Mouse (Mus musculus) heart, postnatal 0 days (tissue): Measurements from ENCODE around the gene Lman1l. TPM values are rescaled to one million over a fixed set of nuclear protein-coding genes. Genes with fewer than 3 reads are reported as not detected.
A peak's percentile ranks its signal among the peaks of the same experiment; 100 is the strongest.

Experiments used
- ATAC-seq: fragments of 200-750 bp; cut with Nextera tagmentation; 2 replicates; pipeline ENCODE4 v1.8.0; 2017; ENCODE audit warnings: low read depth, moderate number of reproducible peaks, moderate library complexity; ENCODE audit not compliant: insufficient read depth
- DNase-seq: peaks from one replicate; pipeline ENCODE4 v3.0.0-alpha.2; 2016; ENCODE audit warnings: low spot score
- H3K27ac ChIP-seq: fragments of 300-500 bp; sonication (generic); 2 replicates; pipeline ENCODE4 v1.5.1; 2014; ENCODE audit warnings: low read depth, mild to moderate bottlenecking
- H3K27me3 ChIP-seq: fragments of 300-500 bp; sonication (generic); 2 replicates; pipeline ENCODE4 v1.6.1; 2014; ENCODE audit warnings: low read length, mixed read lengths; ENCODE audit not compliant: control insufficient read depth, insufficient read depth
- H3K36me3 ChIP-seq: fragments of 300-500 bp; sonication (generic); replicated peaks from 2 replicates; pipeline ENCODE4 v1.6.1; 2014; ENCODE audit warnings: low read length, mixed read lengths; ENCODE audit not compliant: control insufficient read depth, insufficient read depth
- H3K4me1 ChIP-seq: fragments of 300-500 bp; sonication (generic); 2 replicates; pipeline ENCODE4 v1.6.1; 2014; ENCODE audit warnings: antibody characterized with exemption; ENCODE audit not compliant: control insufficient read depth, insufficient read depth
- H3K4me2 ChIP-seq: fragments of 300-500 bp; sonication (generic); 2 replicates; pipeline ENCODE4 v1.6.1; 2014; ENCODE audit warnings: low read depth, mild to moderate bottlenecking, low read length, moderate library complexity
- H3K4me3 ChIP-seq: fragments of 300-500 bp; sonication (generic); 2 replicates; pipeline ENCODE4 v1.5.1; 2014; ENCODE audit warnings: low read depth, low read length
- H3K9ac ChIP-seq: fragments of 300-500 bp; sonication (generic); replicated peaks from 2 replicates; pipeline ENCODE4 v1.6.1; 2014; ENCODE audit warnings: low read depth, low read length, mixed read lengths
- H3K9me3 ChIP-seq: fragments of 300-500 bp; sonication (generic); replicated peaks from 2 replicates; pipeline ENCODE4 v1.6.1; 2016; ENCODE audit warnings: low read length; ENCODE audit not compliant: control insufficient read depth
- CTCF ChIP-seq: IDR thresholded peaks from 2 replicates; pipeline ENCODE4 v1.5.1; 2016; ENCODE audit warnings: antibody characterized with exemption, control low read depth, low read depth
- EP300 ChIP-seq: IDR thresholded peaks from 2 replicates; pipeline ENCODE4 v1.6.1; 2016; ENCODE audit warnings: antibody characterized with exemption, low read depth
- WGBS: fragments of 180-500 bp; shearing (Covaris S2); extraction: QIAGEN DNeasy Blood & Tissue Kit; methylation state at CpG from one replicate; pipeline ENCODE4 v1.1.7; 2014; 5-methylcytosine and 5-hydroxymethylcytosine counted together
- polyA plus RNA-seq: library from polyadenylated mRNA; unstranded; fragments of >200 nt; fragmentation: Nextera tagmentation; extraction: Ambion mirVana; gene quantifications from 2 replicates; pipeline ENCODE4 v1.2.1, GENCODE M21; 2015
- total RNA-seq: library from RNA; depleted of rRNA; stranded (reverse); fragments of >200 nt; gene quantifications from 2 replicates; pipeline ENCODE4 v1.2.3, GENCODE M21; 2014; ENCODE audit warnings: low replicate concordance

Lman1l gene
- total and polyA plus RNA-seq, 2 experiments from 2014 or later: 0.15 TPM; not detected in 1

- H3K4me3 ChIP-seq: no peak overlapping the region
- H3K36me3 ChIP-seq: no peaks in the 10 kb centered on the region
- H3K9me3 ChIP-seq: no peaks in the 10 kb centered on the region
- WGBS: 13% methylated on average over 9 of the region's 9 CpGs
- DNase-seq (no peak), ATAC-seq (no peak)
- H3K4me1 ChIP-seq: peaks cover 10% of the 10 kb centered on the region
- TF ChIP-seq EP300 (no peak), CTCF (no peak)
- H3K4me2 ChIP-seq: no peak overlapping the region
- H3K9ac ChIP-seq: no peak overlapping the region
- peaks cover 32% of the 10 kb centered on the region for H3K27me3 ChIP-seq
- H3K27ac ChIP-seq: no peak overlapping the region
Observed at GRCm38 (mm10) chr9:57605503-57605902, 15.1 kb downstream of the Lman1l start.

GRCm38 (mm10) chr9:57604875-57605274 is 15.7 kb downstream of the Lman1l start:
- DNase-seq: no peak
- WGBS: 64% methylated on average over 4 of the region's 4 CpGs
- no peak overlapping the region for H3K9ac ChIP-seq
- no peak for ATAC-seq
- H3K4me1 ChIP-seq: peaks cover 10% of the 10 kb centered on the region
- TF ChIP-seq EP300: no peak
- no peak for TF ChIP-seq CTCF
- H3K4me2 ChIP-seq: no peak overlapping the region
- H3K27ac ChIP-seq: no peak overlapping the region
- no peaks in the 10 kb centered on the region for H3K9me3 ChIP-seq
- H3K27me3 ChIP-seq: peaks cover 32% of the 10 kb centered on the region
- H3K4me3 ChIP-seq: no peak overlapping the region
- no peaks in the 10 kb centered on the region for H3K36me3 ChIP-seq

- no peak overlapping the region for H3K27ac ChIP-seq
- no peak overlapping the region for H3K4me3 ChIP-seq
- H3K4me1 ChIP-seq: peaks cover 20% of the 10 kb centered on the region
Observed at GRCm38 (mm10) chr9:57602098-57602497, 18.5 kb downstream of the Lman1l start.

GRCm38 (mm10) chr9:57601353-57601706 is 19.2 kb downstream of the Lman1l start:
- Histone ChIP-seq H3K4me2 (no peak overlapping the region), H3K27me3 (peaks cover 17% of the 10 kb centered on the region), H3K4me1 (peaks cover 20% of the 10 kb centered on the region), H3K27ac (no peak overlapping the region), H3K9ac (no peak overlapping the region), H3K36me3 (peaks cover under 1% of the 10 kb centered on the region; the same call in 1 of the 2 replicates), H3K9me3 (no peaks in the 10 kb centered on the region), H3K4me3 (no peak overlapping the region)
- DNase-seq (no peak), ATAC-seq (no peak)
- TF ChIP-seq EP300 (no peak), CTCF (no peak)
- WGBS: 24% methylated on average over 2 of the region's 2 CpGs

More at GRCm38 (mm10) chr9:57602098-57602497, 18.5 kb downstream of the Lman1l start:
- no peak for TF ChIP-seq CTCF
- TF ChIP-seq EP300: no peak
- Histone ChIP-seq H3K9me3 (no peaks in the 10 kb centered on the region), H3K4me2 (no peak overlapping the region), H3K27me3 (peaks cover 24% of the 10 kb centered on the region), H3K9ac (no peak overlapping the region), H3K36me3 (no peaks in the 10 kb centered on the region)
- WGBS: 23% methylated on average over 8 of the region's 8 CpGs
- DNase-seq (no peak), ATAC-seq (no peak)

GRCm38 (mm10) chr9:57600620-57601352 is 19.8 kb downstream of the Lman1l start:
- ATAC-seq (peak; percentile 60), DNase-seq (peak; percentile 51)
- peaks cover 20% of the 10 kb centered on the region for H3K4me1 ChIP-seq

More at GRCm38 (mm10) chr9:57600620-57601352, 19.8 kb downstream of the Lman1l start:
- WGBS: 4% methylated on average over 3 of the region's 3 CpGs
- H3K36me3 ChIP-seq: peaks cover 4% of the 10 kb centered on the region; the same call in 1 of the 2 replicates
- no peaks in the 10 kb centered on the region for H3K9me3 ChIP-seq
- no peak overlapping the region for H3K9ac ChIP-seq
- H3K4me3 ChIP-seq: no peak overlapping the region
- H3K27ac ChIP-seq: no peak overlapping the region
- H3K27me3 ChIP-seq: peaks cover 13% of the 10 kb centered on the region
- no peak for TF ChIP-seq CTCF
- no peak overlapping the region for H3K4me2 ChIP-seq
